Mouse (Mus musculus) right cerebral cortex, postnatal 10 days (tissue): Measurements from ENCODE around the gene Ifitm2.
A peak's percentile ranks its signal among the peaks of the same experiment; 100 is the strongest.
"Not testable (repeated sequence)": the region's sequence is repeated elsewhere in the genome, so short reads cannot be mapped to it uniquely, and the experiment has no call there.

ENCODE experiments used
- DNase-seq, 2 experiments: peaks; one replicate each; pipeline ENCODE4 v3.0.0; 2021; ENCODE audit warnings: low spot score in 2 of 2

The Ifitm2 gene

GRCm38 (mm10) chr7:140968710-140969109 lies 12.9 kb upstream of the Ifitm2 start:
- DNase-seq: not testable (repeated sequence)

DNA sequence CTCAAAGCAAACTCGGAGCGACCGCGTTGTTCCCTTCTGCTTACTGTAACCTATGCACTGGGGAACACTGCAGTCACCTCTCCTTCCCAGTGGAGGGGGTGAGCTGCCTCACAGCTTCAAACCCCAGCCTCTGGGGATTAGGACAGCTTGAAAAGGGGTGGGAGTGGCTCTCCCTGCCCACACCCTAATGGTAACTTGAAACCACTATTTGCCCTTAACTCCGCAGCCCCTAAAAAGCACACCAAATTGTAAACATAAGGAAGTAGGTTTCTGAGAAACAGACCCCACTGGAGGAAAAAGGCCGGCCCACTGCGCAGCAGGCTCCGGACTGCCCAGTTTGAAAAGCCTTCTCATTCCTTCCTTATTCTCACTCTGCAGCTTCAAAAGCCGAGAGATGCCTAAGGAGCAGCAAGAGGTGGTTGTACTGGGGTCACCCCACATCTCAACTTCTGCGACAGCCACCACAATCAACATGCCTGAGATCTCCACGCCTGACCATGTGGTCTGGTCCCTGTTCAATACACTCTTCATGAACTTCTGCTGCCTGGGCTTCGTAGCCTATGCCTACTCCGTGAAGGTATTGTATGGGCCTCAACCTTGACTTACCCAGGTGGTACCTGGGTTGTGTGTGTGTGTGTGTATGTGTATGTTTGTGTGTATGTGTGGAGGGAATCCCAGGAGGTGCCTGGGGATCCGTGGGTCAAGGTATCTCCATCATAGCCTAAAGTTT lies 12.2 kb upstream of the Ifitm2 start:
- no peak for DNase-seq

DNA sequence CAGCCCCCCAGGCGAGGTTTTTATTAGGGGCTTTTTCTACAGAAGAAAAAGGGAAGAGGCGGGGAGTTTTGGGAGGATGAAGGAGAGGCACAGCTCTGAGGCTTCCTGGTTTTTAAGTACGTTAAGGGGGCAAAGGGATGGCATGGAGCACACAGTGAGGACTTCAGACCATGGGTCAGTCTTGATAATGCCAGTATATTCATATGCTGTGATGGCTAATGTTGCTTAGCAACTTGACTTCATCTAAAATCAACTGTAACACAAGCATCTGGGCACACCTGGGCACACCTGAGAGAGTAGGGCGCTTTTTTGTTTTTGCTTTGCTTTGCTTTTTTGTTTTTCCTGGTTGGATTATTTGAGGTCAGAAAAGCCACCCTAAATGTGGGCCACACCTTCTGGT lies 11.1 kb upstream of the Ifitm2 start, which contains the start of gene Ifitm1:
TSS of gene Ifitm1 (plus strand) at position 301 of the 400 bp plus-strand sequence.
- no peak for DNase-seq

- DNase-seq: no peak
These were observed 6.9 kb upstream of the Ifitm2 start for GRCm38 (mm10) chr7:140962733-140963132.

- no peak for DNase-seq
These were observed 5.6 kb upstream of the Ifitm2 start for GRCm38 (mm10) chr7:140961416-140961815.

- DNase-seq: no peak
These were observed 4.2 kb upstream of the Ifitm2 start for GRCm38 (mm10) chr7:140960026-140960425.

DNA sequence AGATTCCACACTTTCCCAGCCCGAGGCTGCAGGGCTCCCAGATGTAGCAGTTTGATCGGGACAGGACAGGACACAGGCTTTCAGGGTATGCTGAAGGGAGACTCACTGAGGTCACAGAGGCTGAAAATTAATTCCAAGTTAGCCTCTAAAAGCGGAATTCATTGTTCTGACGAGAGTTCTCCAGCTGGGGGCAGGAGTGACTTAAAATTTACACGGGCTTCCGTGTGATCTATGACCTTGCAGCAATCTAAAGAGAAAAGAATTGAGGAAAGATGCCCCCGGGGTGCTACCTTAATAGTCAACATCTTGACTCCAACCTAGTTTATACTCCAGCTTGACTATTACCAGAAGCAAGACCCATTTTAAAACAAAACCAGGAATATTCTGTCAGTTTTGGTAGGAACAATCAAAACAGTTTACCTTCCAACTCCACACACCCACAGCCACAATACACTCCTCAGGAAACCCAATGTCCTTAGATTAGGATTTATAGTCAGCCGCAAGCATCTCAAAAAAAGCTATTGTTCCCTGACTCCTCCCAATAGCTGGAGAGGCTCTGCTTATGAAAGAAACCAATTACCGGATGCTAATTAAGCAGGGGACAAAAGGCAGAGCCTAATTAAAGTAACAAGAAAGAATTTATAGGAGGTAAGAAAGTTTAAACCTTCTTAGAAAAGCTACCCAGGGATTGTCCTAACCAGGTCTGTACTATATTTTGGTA lies 3.6 kb upstream of the Ifitm2 start:
- peak in 1 of 2 experiments; percentile 46 for DNase-seq

DNA sequence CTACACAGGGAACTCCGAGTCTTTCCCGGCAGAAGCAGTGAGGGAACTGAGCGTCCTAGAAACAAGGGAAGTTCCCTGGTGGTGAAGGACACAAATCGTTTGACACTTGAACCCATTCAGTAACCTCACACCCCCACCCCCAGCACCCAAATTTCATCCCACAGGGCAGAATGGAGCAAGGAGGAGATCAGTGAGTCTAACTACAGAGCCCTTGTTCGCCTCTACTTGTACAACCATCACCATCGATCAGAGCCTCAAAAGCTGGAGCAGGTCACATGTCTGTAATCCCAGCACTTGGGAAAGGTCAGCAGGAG lies 726 bp upstream of the Ifitm2 start:
- DNase-seq: no peak

DNA sequence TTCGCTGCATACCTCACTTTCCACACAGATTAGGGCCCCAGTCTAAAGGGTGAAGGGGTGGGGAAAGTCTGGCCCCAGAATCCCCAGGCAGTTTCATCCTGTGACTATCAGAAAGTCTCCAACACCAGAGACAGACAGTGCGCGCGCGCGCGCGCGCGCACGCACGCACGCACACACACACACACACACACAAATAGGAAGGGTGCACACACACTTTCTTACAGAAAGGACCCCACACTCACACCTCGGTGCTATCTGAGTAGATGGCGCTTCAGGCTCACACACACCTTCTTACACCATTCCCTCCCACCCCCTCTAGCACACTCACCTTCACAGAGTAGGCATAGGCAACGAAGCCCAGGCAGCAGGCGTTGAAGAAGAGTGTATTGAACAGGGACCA lies 445 bp downstream of the Ifitm2 start:
- no peak for DNase-seq

DNA sequence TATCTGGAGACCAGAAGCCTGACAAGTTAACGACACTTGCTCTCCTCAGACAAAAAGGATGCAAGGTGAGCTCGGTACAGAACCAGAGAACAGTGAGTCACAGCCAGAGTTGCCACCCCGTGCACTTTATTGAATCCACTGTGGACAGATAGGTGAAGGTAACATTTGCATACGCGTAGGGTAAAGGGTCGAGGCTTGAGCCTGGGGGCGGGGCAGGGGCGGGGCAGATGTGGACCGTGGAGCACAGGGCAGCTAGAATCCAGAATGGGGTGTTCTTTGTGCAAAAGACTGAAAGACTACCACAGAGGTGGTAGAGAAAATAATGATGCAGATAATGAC lies 1.1 kb downstream of the Ifitm2 start:
- no peak for DNase-seq

GRCm38 (mm10) chr7:140953800-140954732 lies 1.7 kb downstream of the Ifitm2 start:
- DNase-seq: no peak

- DNase-seq: no peak
These were observed 2.7 kb downstream of the Ifitm2 start for GRCm38 (mm10) chr7:140953133-140953532.

DNA sequence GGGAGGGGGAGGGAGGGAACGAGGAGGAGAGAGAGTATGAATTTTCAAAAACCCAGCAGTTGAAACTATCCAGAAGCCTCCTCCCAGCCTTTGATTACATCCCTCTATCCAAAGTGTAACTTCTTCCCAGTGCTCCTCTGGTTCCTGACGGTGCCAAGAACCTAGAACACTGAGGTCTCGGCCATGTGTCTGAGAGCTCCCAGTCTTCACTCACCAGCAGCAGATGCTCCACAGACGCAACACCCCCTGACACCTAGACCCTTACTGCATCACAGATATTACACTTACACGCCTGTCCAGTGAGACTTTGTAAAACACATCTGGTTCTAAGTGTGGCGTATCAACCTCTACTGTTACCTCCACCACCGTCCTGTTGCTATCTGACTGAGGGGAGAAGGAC lies 3.3 kb downstream of the Ifitm2 start:
- no peak for DNase-seq

GRCm38 (mm10) chr7:140951765-140952164 lies 4.0 kb downstream of the Ifitm2 start:
- no peak for DNase-seq

DNA sequence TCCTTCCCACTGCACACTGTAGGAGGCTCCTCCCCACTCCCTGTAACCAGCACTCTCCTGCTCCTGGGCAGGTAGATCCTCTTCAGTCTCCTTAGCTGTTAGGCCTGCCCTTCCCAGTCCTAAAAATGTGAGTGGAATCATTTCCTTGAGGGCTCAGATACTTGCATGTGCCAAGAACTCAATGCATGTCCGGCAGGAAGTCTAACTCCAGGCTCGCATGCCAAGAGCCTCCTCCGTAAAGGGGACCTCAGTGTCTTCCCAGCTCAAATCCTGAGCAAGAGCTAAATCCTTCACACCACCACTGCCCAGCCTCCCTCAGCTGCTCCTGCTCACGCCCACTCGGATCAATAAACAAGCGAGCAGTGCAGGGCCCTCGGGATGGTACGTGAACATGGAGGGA lies 4.7 kb downstream of the Ifitm2 start:
- no peak for DNase-seq

DNA sequence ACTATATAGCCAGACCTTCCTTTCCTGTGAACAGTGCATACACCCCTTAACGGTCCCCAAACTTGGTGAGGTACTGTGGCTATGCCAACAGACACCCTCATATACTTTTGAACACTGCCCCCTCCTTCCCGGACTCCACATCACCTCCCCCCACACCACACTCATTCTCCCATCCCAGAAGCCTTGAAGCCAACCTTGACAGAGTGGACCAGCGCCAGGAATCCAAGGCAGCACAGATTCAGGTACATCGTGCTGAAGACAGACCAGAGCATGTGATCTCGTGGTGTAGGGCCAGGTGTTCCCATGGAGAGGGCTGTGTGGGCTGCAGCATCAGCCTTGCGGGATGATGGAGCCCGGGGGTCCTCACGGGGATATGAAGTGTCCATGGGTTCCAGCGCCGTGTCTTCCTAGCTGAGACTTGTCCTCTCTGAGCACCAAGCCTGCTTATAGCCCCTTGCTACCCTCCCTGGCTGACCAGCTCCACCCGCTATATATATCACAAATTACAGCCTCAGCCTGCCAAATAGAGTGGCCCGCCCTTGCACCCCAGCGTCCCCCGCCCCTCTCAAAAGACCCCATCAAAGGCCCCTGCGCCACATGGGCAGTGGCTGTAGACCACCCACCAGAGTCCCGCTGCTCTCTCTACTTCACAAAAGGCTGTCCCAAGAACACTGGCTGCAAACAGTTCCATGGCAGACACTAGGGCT lies 5.8 kb downstream of the Ifitm2 start, which contains the start of gene Ifitm5:
TSS of gene Ifitm5 (minus strand) at position 468 of the 707 bp plus-strand sequence.
- no peak for DNase-seq

DNA sequence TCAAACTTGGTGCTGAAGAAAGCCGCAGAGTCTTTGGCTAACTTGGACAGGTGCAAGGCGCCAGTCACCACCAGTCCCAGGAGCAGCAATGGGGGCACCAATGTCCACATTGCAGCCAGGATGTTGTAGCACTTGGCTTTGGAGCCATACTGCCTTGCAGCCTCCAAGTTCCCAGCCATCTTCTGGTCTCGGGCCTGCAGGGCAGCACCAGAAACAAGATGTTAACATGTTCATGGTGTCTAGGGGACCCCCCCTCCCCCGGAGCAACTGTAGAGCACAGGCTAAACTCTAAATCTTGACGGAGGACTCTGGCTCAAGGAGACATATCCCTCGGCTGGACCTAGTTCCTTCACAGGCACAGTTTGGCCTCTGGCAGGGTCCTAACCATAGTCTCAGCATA lies 6.5 kb downstream of the Ifitm2 start:
- no peak for DNase-seq

- no peak for DNase-seq
These were observed 7.6 kb downstream of the Ifitm2 start for GRCm38 (mm10) chr7:140948161-140948560.

GRCm38 (mm10) chr7:140946980-140947379 lies 8.8 kb downstream of the Ifitm2 start:
- no peak for DNase-seq

GRCm38 (mm10) chr7:140946311-140946710 lies 9.5 kb downstream of the Ifitm2 start:
- DNase-seq: no peak

DNA sequence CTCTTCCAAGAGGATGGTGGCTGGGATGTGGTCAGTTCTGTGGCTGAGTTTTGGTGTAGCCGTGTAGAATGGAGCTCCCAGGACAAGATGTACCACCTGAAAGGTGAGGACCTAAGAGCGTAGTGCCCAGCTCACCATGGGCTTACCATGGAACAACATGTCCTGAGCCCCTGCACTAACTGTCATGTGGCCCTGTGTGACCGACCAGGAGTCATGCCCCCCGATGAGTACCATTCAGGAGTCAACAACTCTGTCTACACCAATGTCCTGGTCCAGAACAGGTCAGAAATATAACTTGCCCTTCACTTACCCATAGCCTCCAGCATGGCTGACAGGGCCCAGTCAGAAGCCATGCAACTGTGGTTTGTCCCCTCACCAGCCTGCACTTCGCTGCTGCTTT lies 10.5 kb downstream of the Ifitm2 start:
- no peak for DNase-seq

DNA sequence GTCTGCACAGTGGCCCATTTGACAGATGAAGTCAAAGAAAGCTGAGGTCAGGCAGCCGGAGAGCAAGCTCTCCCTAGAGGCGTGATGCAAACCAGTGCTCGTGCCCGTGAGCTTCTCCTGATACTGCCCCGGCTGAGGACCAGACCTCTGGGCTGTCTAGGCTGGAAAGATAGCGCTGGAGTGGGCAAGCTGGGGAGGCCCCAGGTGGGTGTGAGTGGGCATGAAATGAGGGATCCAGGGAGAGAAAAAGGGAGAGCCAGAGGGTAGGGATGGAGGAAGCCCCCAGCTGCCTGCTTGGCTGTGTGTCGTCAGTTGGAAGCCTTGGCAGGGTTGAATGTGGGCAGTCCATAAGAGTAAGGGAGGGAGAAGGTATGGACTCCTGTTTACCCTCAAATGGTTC lies 11.6 kb downstream of the Ifitm2 start:
- DNase-seq: no peak
